8 mouse cellular contexts compared by ENCODE assay signal in genomic region chr2:65121435-65121834, GRCm38 (mm10).
A peak's percentile ranks its signal among the peaks of the same experiment; 100 is the strongest.
DNase-seq lines count a peak whose midpoint lies in the region; ATAC-seq and TF ChIP-seq lines count a peak whose summit lies in the region.

No protein-coding gene starts in this region.

- H3K4me2 ChIP-seq in kidney, postnatal 0 days (ENCODE audit: low read length): no peak overlapping the region
- no peak overlapping the region for H3K4me2 ChIP-seq in kidney, embryonic 16.5 days (replicated peaks; ENCODE audit: low read depth, low read length)

- WGBS in cerebellum, adult 2 months: 14% methylated on average over 1 of the region's 1 CpGs
- WGBS in kidney, postnatal 0 days: 13% methylated on average over 1 of the region's 1 CpGs
- 11% methylated on average over 1 of the region's 1 CpGs for WGBS in kidney, embryonic 16.5 days

- peak; percentile 14 to 37 for DNase-seq in cerebellum, adult 18-20 months
- DNase-seq in cerebellum, adult 2 months: no peak
- peak; percentile 83 for DNase-seq in kidney, postnatal 0 days (ENCODE audit: low spot score)
- peak; percentile 91 for DNase-seq in NIH3T3 (ENCODE audit: low read depth)
- DNase-seq in kidney, postnatal 36 days: peak; percentile 38 to 77
- peak; percentile 54 for DNase-seq in mesoderm, embryonic 11.5 days (ENCODE audit: low read depth, low spot score)
- no peak for DNase-seq in ovary, postnatal 10 days (ENCODE audit: low spot score)

- TF ChIP-seq CTCF in cerebellum, adult 2 months (IDR thresholded peaks at IDR 0.05; ENCODE audit: borderline replicate concordance, insufficient read depth, low read depth, low read length): no peak
- TF ChIP-seq CTCF in kidney, postnatal 0 days (IDR thresholded peaks at IDR 0.05; ENCODE audit: low read depth): peak; percentile 79

- no peaks in the 10 kb centered on the region for H3K27me3 ChIP-seq in cerebellum, adult 2 months (ENCODE audit: control insufficient read depth, insufficient read depth, low read length)
- no peaks in the 10 kb centered on the region for H3K27me3 ChIP-seq in kidney, postnatal 0 days (ENCODE audit: insufficient read depth, low read length)
- no peaks in the 10 kb centered on the region for H3K27me3 ChIP-seq in kidney, embryonic 16.5 days (ENCODE audit: insufficient read depth, low read length)

- no peak overlapping the region for H3K27ac ChIP-seq in cerebellum, adult 2 months (ENCODE audit: insufficient read depth, low read length)
- no peak overlapping the region for H3K27ac ChIP-seq in kidney, postnatal 0 days
- H3K27ac ChIP-seq in kidney, embryonic 16.5 days (ENCODE audit: low read length): no peak overlapping the region

- H3K4me1 ChIP-seq in cerebellum, adult 2 months (ENCODE audit: control insufficient read depth, insufficient read depth, low read length): no peaks in the 10 kb centered on the region
- H3K4me1 ChIP-seq in kidney, postnatal 0 days (replicated peaks; ENCODE audit: insufficient read depth, low read length): no peaks in the 10 kb centered on the region
- H3K4me1 ChIP-seq in kidney, embryonic 16.5 days (ENCODE audit: insufficient read depth, low read length): peaks cover 10% of the 10 kb centered on the region

- TF ChIP-seq POLR2A in cerebellum, adult 2 months (IDR thresholded peaks at IDR 0.05; ENCODE audit: borderline replicate concordance, insufficient read depth, low read length): no peak

- no peaks in the 10 kb centered on the region for H3K9me3 ChIP-seq in kidney, postnatal 0 days (replicated peaks; ENCODE audit: low read length)
- H3K9me3 ChIP-seq in kidney, embryonic 16.5 days (ENCODE audit: low read length): no peaks in the 10 kb centered on the region

- no peak overlapping the region for H3K9ac ChIP-seq in kidney, postnatal 0 days (ENCODE audit: low read depth, low read length)
- H3K9ac ChIP-seq in kidney, embryonic 16.5 days (replicated peaks; ENCODE audit: low read length): no peak overlapping the region

- 0 out of 2 replicates have a peak, but pooled peaks cover 5% of the 10 kb centered on the region for H3K36me3 ChIP-seq in kidney, postnatal 0 days (ENCODE audit: insufficient read depth, low read length)
- peaks cover 6% of the 10 kb centered on the region; the same call in 1 of the 2 replicates for H3K36me3 ChIP-seq in kidney, embryonic 16.5 days (ENCODE audit: insufficient read depth, low read length)

- no peak overlapping the region for H3K4me3 ChIP-seq in cerebellum, adult 2 months (replicated peaks; ENCODE audit: insufficient read depth, low read depth, low read length)
- H3K4me3 ChIP-seq in kidney, postnatal 0 days (replicated peaks; ENCODE audit: low read depth, low read length): no peak overlapping the region
- no peak overlapping the region for H3K4me3 ChIP-seq in kidney, embryonic 16.5 days (ENCODE audit: low read length)

- ATAC-seq in kidney, postnatal 0 days (replicated peaks; ENCODE audit: low FRiP score, low read depth): no peak
- no peak for ATAC-seq in kidney, embryonic 16.5 days (ENCODE audit: low FRiP score, low TSS enrichment)

Comparison
In these comparisons a context has a peak if more than half of its experiments do, and no peak if none do; other contexts are left out.
1. DNase-seq: peak in cerebellum, adult 18-20 months (2 of 2), kidney, postnatal 0 days (single experiment), NIH3T3 (single experiment), kidney, postnatal 36 days (2 of 2) and mesoderm, embryonic 11.5 days (single experiment); none in cerebellum, adult 2 months (0 of 2) and ovary, postnatal 10 days (single experiment).